Mouse (Mus musculus): ENCODE data around the gene Spty2d1.

DNA sequence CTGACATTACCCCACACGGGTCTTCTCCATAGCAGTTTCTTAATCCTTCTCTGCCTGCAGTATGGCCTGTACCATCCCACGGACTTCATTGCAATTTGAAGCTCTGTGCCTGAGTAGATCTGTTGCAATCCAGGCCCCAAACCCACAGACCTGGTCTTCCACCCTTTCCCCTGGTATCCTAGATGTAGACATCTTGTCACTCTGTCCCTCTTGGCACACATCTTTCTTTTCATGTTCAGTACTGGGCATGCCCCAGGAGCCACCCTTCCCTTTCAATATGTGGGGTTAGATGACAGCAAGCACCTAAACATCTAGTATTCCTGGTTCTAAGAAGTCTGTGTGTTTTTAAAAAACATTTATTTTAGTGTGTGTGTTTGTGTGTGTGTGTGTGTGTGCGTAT, 33.5 kb upstream of the Spty2d1 start:
- TF ChIP-seq CTCF (IDR thresholded peaks at IDR 0.05) (no peak), EP300 (IDR thresholded peaks at IDR 0.05) (no peak)

Data from lung, postnatal 0 days (tissue).